Comparison of ENCODE assay signal across 15 mouse cellular contexts in the genomic region with DNA sequence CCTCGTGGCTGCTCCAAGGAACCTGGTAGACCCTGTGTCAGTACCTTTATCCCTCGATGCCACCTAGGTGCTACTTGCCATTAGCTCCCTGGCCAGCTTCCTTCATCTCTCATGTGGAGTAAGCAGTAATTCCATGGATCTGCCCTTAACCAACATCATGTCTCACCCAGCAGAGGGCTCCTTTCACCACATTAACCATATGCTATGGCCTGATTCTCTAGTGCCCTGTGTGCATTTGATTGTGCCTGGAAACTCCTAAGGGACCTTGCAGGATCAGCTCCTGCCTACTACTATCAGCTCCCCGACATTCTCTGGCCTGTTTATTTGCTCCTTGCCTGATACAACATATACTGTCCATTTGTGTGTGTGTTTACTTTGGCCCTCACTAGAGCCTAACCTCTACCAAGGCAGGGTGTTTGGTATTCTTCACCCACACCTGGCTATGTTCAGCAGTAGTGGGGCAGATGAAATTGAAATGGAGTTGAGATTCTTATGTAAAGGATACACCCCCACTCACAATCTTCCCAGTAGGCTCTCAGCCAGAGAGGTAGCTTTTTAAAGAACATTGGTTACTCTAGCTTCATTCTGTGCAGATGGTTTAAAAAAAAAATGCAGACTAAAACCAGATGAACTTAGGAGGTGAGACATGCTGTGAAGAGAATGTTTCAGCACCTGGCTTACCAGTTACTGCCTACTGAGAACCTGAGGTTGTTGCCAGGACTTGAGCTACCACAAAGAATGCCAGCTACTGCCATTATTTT. TPM values are rescaled to one million over a fixed set of nuclear protein-coding genes. Genes with fewer than 3 reads are reported as not detected.
DNase-seq lines count a peak whose midpoint lies in the region; ATAC-seq and TF ChIP-seq lines count a peak whose summit lies in the region.
"Had no signal": no experiment of that assay in that cellular context is flagged by ENCODE, and none has a peak within 500 bp of the region (broad histone marks: within the 10 kb centered on the region; RNA-seq: fewer than 3 reads in every experiment).

No protein-coding gene starts in this region.

- no peaks in the 10 kb centered on the region for H3K4me1 ChIP-seq in lung, embryonic 14.5 days (ENCODE audit: insufficient read depth)
- H3K4me1 ChIP-seq in heart, embryonic 10.5 days, result no peaks in the 10 kb centered on the region
- H3K4me1 ChIP-seq: embryonic facial prominence, embryonic 10.5 days; limb, embryonic 12.5 days had no signal

- WGBS in lung, embryonic 14.5 days, result 82% methylated on average over 3 of the region's 3 CpGs
- WGBS in heart, embryonic 10.5 days, result 78% methylated on average over 3 of the region's 3 CpGs

- H3K4me3 ChIP-seq in gastrocnemius, adult 2 months, result no peak overlapping the region
- no peak overlapping the region for H3K4me3 ChIP-seq in lung, embryonic 14.5 days (ENCODE audit: low read depth, low read length)
- H3K4me3 ChIP-seq in heart, embryonic 10.5 days, result no peak overlapping the region
- H3K4me3 ChIP-seq: embryonic facial prominence, embryonic 10.5 days; intestine, embryonic 15.5 days; limb, embryonic 12.5 days had no signal

- no peaks in the 10 kb centered on the region for H3K9me3 ChIP-seq in lung, embryonic 14.5 days (ENCODE audit: low read depth, low read length)
- no peaks in the 10 kb centered on the region for H3K9me3 ChIP-seq in heart, embryonic 10.5 days
- H3K9me3 ChIP-seq: embryonic facial prominence, embryonic 10.5 days; intestine, embryonic 15.5 days; limb, embryonic 12.5 days had no signal

- H3K9ac ChIP-seq in lung, embryonic 14.5 days, result no peak overlapping the region
- H3K9ac ChIP-seq: intestine, embryonic 15.5 days; limb, embryonic 12.5 days had no signal

- no peak overlapping the region for H3K27ac ChIP-seq in gastrocnemius, adult 2 months
- H3K27ac ChIP-seq in lung, embryonic 14.5 days (ENCODE audit: low read depth), result no peak overlapping the region
- H3K27ac ChIP-seq in heart, embryonic 10.5 days, result no peak overlapping the region
- H3K27ac ChIP-seq: embryonic facial prominence, embryonic 10.5 days; intestine, embryonic 15.5 days; limb, embryonic 12.5 days had no signal

- no peaks in the 10 kb centered on the region for H3K27me3 ChIP-seq in lung, embryonic 14.5 days (ENCODE audit: insufficient read depth, low read length)
- H3K27me3 ChIP-seq in heart, embryonic 10.5 days (ENCODE audit: insufficient read depth, poor library complexity, severe bottlenecking), result no peaks in the 10 kb centered on the region
- H3K27me3 ChIP-seq: intestine, embryonic 15.5 days; limb, embryonic 12.5 days had no signal

- TF ChIP-seq CTCF in gastrocnemius, adult 2 months (IDR thresholded peaks at IDR 0.05), result peak; percentile 23; the same call in 1 of the 2 replicates
- TF ChIP-seq CTCF in lung, embryonic 14.5 days (IDR thresholded peaks at IDR 0.05; ENCODE audit: low read depth), result peak; percentile 42

- no peak for DNase-seq in gastrocnemius, adult 2 months
- DNase-seq in gastrocnemius, postnatal 14 days, result no peak
- DNase-seq in lung, embryonic 14.5 days, result peak; percentile 31
- no peak for DNase-seq in lung, postnatal 4 days
- DNase-seq in NIH3T3 (ENCODE audit: low read depth), result peak; percentile 17
- DNase-seq in left cerebral cortex, postnatal 14 days (ENCODE audit: low spot score in 2 of 2), result peak; percentile 46 to 74
- DNase-seq in ovary, postnatal 14 days (ENCODE audit: low spot score), result no peak
- DNase-seq in heart, embryonic 10.5 days (ENCODE audit: low spot score), result no peak

- ATAC-seq in lung, embryonic 14.5 days (ENCODE audit: insufficient read depth), result 0 out of 2 replicates have a peak, but pooled peaks have one; percentile 19
- ATAC-seq: activated CD4-positive, CD25-positive, alpha-beta regulatory T cell, adult 4 months; forebrain, embryonic 16.5 days; intestine, embryonic 15.5 days had no signal

- no peak overlapping the region for H3K4me2 ChIP-seq in lung, embryonic 14.5 days
- H3K4me2 ChIP-seq: intestine, embryonic 15.5 days; limb, embryonic 12.5 days; midbrain, embryonic 11.5 days had no signal

- intact Hi-C loops in gastrocnemius, adult 2 months (cut with DNase I), result no loop called here
- intact Hi-C loops in gastrocnemius, postnatal 14 days (cut with DNase I; ENCODE audit: low total_unique reads), result no loop called here
- intact Hi-C loops in left cerebral cortex, postnatal 14 days (cut with DNase I), result loop anchor here (5.0 kb wide), 1 partner anchor 174 kb away; no protein-coding TSS in a partner anchor

- H3K36me3 ChIP-seq in lung, embryonic 14.5 days (ENCODE audit: insufficient read depth), result peaks cover 82% of the 10 kb centered on the region
- peaks cover 67% of the 10 kb centered on the region for H3K36me3 ChIP-seq in heart, embryonic 10.5 days

RNA-seq across cellular contexts. Expression of gene Nsfl1c, which starts 19.7 kb away (rescaled TPM):
- 10 to 100 TPM; 83.1 to 84.4 TPM for total RNA-seq in gastrocnemius, adult 2 months (2021)
- total RNA-seq in gastrocnemius, postnatal 14 days (2021), result 10 to 100 TPM; 81.0 to 92.0 TPM
- 237 and 239 TPM in 2 replicates for polyA plus RNA-seq in lung, embryonic 14.5 days (2014; fragmentation: Nextera tagmentation; extraction: Ambion mirVana)
- 100 to 1,000 TPM; 138 TPM for total RNA-seq in left cerebral cortex, postnatal 14 days (2021)
- 195 and 247 TPM in 2 replicates for polyA plus RNA-seq in heart, embryonic 10.5 days (2016; fragmentation: Nextera tagmentation; extraction: Ambion mirVana)

RNA-seq across cellular contexts. Expression of gene Fkbp1a, which starts 28.6 kb away (rescaled TPM):
- total RNA-seq in gastrocnemius, adult 2 months (2021), result 100 to 1,000 TPM; 159 to 181 TPM
- 100 to 1,000 TPM; 190 to 225 TPM for total RNA-seq in gastrocnemius, postnatal 14 days (2021)
- 861 and 873 TPM in 2 replicates for polyA plus RNA-seq in lung, embryonic 14.5 days (2014; fragmentation: Nextera tagmentation; extraction: Ambion mirVana)
- 100 to 1,000 TPM; 619 to 633 TPM for total RNA-seq in left cerebral cortex, postnatal 14 days (2021)
- polyA plus RNA-seq in heart, embryonic 10.5 days (2016; fragmentation: Nextera tagmentation; extraction: Ambion mirVana), result 933 and 973 TPM in 2 replicates

RNA-seq across cellular contexts. Expression of gene 4921509C19Rik, which starts 37.8 kb away (rescaled TPM):
- not detected for total RNA-seq in gastrocnemius, adult 2 months (2021)
- total RNA-seq in gastrocnemius, postnatal 14 days (2021), result not detected
- polyA plus RNA-seq in lung, embryonic 14.5 days (2014; fragmentation: Nextera tagmentation; extraction: Ambion mirVana), result not detected in 2 replicates
- total RNA-seq in left cerebral cortex, postnatal 14 days (2021), result not detected
- polyA plus RNA-seq in heart, embryonic 10.5 days (2016; fragmentation: Nextera tagmentation; extraction: Ambion mirVana), result not detected in 2 replicates
- polyA plus RNA-seq: activated CD4-positive, CD25-positive, alpha-beta regulatory T cell, adult 4 months; embryonic facial prominence, embryonic 10.5 days; forebrain, embryonic 16.5 days; heart, embryonic 14.5 days; intestine, embryonic 15.5 days; limb, embryonic 12.5 days; midbrain, embryonic 11.5 days had no signal

RNA-seq across cellular contexts. Expression of gene Sdcbp2, which starts 58.7 kb away (rescaled TPM):
- total RNA-seq in gastrocnemius, adult 2 months (2021), result under 1 TPM; 0.56 to 0.75 TPM
- total RNA-seq in gastrocnemius, postnatal 14 days (2021), result under 1 TPM; 0.64 to 0.91 TPM
- 0.86 and 0.88 TPM in 2 replicates for polyA plus RNA-seq in lung, embryonic 14.5 days (2014; fragmentation: Nextera tagmentation; extraction: Ambion mirVana)
- 1 to 10 TPM; 1.2 to 1.6 TPM for total RNA-seq in left cerebral cortex, postnatal 14 days (2021)
- 1.00 and 1.1 TPM in 2 replicates for polyA plus RNA-seq in heart, embryonic 10.5 days (2016; fragmentation: Nextera tagmentation; extraction: Ambion mirVana)

Comparison
In these comparisons a context has a peak if more than half of its experiments do, and no peak if none do; other contexts are left out.
1. DNase-seq: peak in lung, embryonic 14.5 days (single experiment), NIH3T3 (single experiment) and left cerebral cortex, postnatal 14 days (2 of 2); none in gastrocnemius, adult 2 months (single experiment), gastrocnemius, postnatal 14 days (single experiment), lung, postnatal 4 days (0 of 2), ovary, postnatal 14 days (single experiment) and heart, embryonic 10.5 days (single experiment).